Mouse (Mus musculus): Measurements from ENCODE around the gene Gm10715. TPM values are rescaled to one million over a fixed set of nuclear protein-coding genes. Genes with fewer than 3 reads are reported as not detected.
A peak's percentile ranks its signal among the peaks of the same experiment; 100 is the strongest.
"Not testable (repeated sequence)": the region's sequence is repeated elsewhere in the genome, so short reads cannot be mapped to it uniquely, and the experiment has no call there.

Gene Gm10715
- polyA plus RNA-seq, 1 experiment from 2014 or later = not detected

- DNase-seq (ENCODE audit: low spot score); H3K4me1 ChIP-seq (ENCODE audit: control insufficient read depth, insufficient read depth, low read length); H3K4me3 ChIP-seq (ENCODE audit: low read depth, low read length); H3K36me3 ChIP-seq (ENCODE audit: control insufficient read depth, insufficient read depth, low read length); H3K27ac ChIP-seq (replicated peaks; ENCODE audit: low read depth, low read length); H3K27me3 ChIP-seq (ENCODE audit: control insufficient read depth, insufficient read depth, low read length); H3K4me2 ChIP-seq (ENCODE audit: low read depth, severe bottlenecking); H3K9ac ChIP-seq (ENCODE audit: low read length); H3K9me3 ChIP-seq (ENCODE audit: control insufficient read depth, low read length); ATAC-seq (ENCODE audit: insufficient number of reproducible peaks, low FRiP score, low TSS enrichment, low read depth): not testable (repeated sequence)
- 65% methylated on average over 12 of the region's 16 CpGs for WGBS
Observed at GRCm38 (mm10) chr9:3029276-3030000, 7.2 kb upstream of the Gm10715 start.

- WGBS = 69% methylated on average over 2 of the region's 10 CpGs
- not testable (repeated sequence) for H3K36me3 ChIP-seq (ENCODE audit: control insufficient read depth, insufficient read depth, low read length); H3K4me1 ChIP-seq (ENCODE audit: control insufficient read depth, insufficient read depth, low read length); H3K27me3 ChIP-seq (ENCODE audit: control insufficient read depth, insufficient read depth, low read length); H3K4me3 ChIP-seq (ENCODE audit: low read depth, low read length); H3K27ac ChIP-seq (replicated peaks; ENCODE audit: low read depth, low read length); ATAC-seq (ENCODE audit: insufficient number of reproducible peaks, low FRiP score, low TSS enrichment, low read depth); H3K9me3 ChIP-seq (ENCODE audit: control insufficient read depth, low read length); H3K4me2 ChIP-seq (ENCODE audit: low read depth, severe bottlenecking); H3K9ac ChIP-seq (ENCODE audit: low read length)
- peak; percentile 83 for DNase-seq (ENCODE audit: low spot score)
Observed at GRCm38 (mm10) chr9:3030677-3031318, 5.9 kb upstream of the Gm10715 start.

- not testable (repeated sequence) for H3K9ac ChIP-seq (ENCODE audit: low read length); H3K4me1 ChIP-seq (ENCODE audit: control insufficient read depth, insufficient read depth, low read length); H3K9me3 ChIP-seq (ENCODE audit: control insufficient read depth, low read length); H3K4me2 ChIP-seq (ENCODE audit: low read depth, severe bottlenecking); H3K27ac ChIP-seq (replicated peaks; ENCODE audit: low read depth, low read length); ATAC-seq (ENCODE audit: insufficient number of reproducible peaks, low FRiP score, low TSS enrichment, low read depth); H3K4me3 ChIP-seq (ENCODE audit: low read depth, low read length); DNase-seq (ENCODE audit: low spot score); H3K27me3 ChIP-seq (ENCODE audit: control insufficient read depth, insufficient read depth, low read length); H3K36me3 ChIP-seq (ENCODE audit: control insufficient read depth, insufficient read depth, low read length)
- no CpG with 5 or more reads among the region's 8 CpGs for WGBS
Observed at GRCm38 (mm10) chr9:3034299-3034698, 2.4 kb upstream of the Gm10715 start, which contains the start of gene Gm17535. Gene Gm17535 (plus strand): TSS chr9:3034599.

GRCm38 (mm10) chr9:3038161-3038560 is 1.5 kb downstream of the Gm10715 start:
- H3K4me1 ChIP-seq (ENCODE audit: control insufficient read depth, insufficient read depth, low read length); H3K27me3 ChIP-seq (ENCODE audit: control insufficient read depth, insufficient read depth, low read length); H3K9ac ChIP-seq (ENCODE audit: low read length); H3K4me2 ChIP-seq (ENCODE audit: low read depth, severe bottlenecking); H3K4me3 ChIP-seq (ENCODE audit: low read depth, low read length); H3K27ac ChIP-seq (replicated peaks; ENCODE audit: low read depth, low read length); DNase-seq (ENCODE audit: low spot score); ATAC-seq (ENCODE audit: insufficient number of reproducible peaks, low FRiP score, low TSS enrichment, low read depth); H3K36me3 ChIP-seq (ENCODE audit: control insufficient read depth, insufficient read depth, low read length); H3K9me3 ChIP-seq (ENCODE audit: control insufficient read depth, low read length): not testable (repeated sequence)
- 68% methylated on average over 4 of the region's 4 CpGs for WGBS

Small RNAs within 50 kb of the gene (microRNA-seq; reads per million reads assigned to microRNA genes)
- gene Mir101c = not detected

Other genes with a start within 250 kb of the Gm10715 start
- gene Gm10722, start 36.0 kb upstream of the Gm10715 start, polyA plus RNA-seq (2014; fragmentation: Nextera tagmentation; extraction: Ambion mirVana) = not detected in 2 replicates
- not detected in 2 replicates for gene Gm11168, start 33.5 kb upstream of the Gm10715 start, polyA plus RNA-seq (2014; fragmentation: Nextera tagmentation; extraction: Ambion mirVana)
- not detected in 2 replicates for gene Gm10721, start 23.7 kb upstream of the Gm10715 start, polyA plus RNA-seq (2014; fragmentation: Nextera tagmentation; extraction: Ambion mirVana)
- gene Gm10720, start 21.2 kb upstream of the Gm10715 start, polyA plus RNA-seq (2014; fragmentation: Nextera tagmentation; extraction: Ambion mirVana) = not detected in 2 replicates
- gene Gm10719, start 19.5 kb upstream of the Gm10715 start, polyA plus RNA-seq (2014; fragmentation: Nextera tagmentation; extraction: Ambion mirVana) = not detected in 2 replicates
- gene Gm10718, start 13.3 kb upstream of the Gm10715 start, polyA plus RNA-seq (2014; fragmentation: Nextera tagmentation; extraction: Ambion mirVana) = not detected in 2 replicates
- not detected in 2 replicates for gene Gm10717, start 11.5 kb upstream of the Gm10715 start, polyA plus RNA-seq (2014; fragmentation: Nextera tagmentation; extraction: Ambion mirVana)
- not detected in 2 replicates for gene Gm17535, start 2.3 kb upstream of the Gm10715 start, polyA plus RNA-seq (2014; fragmentation: Nextera tagmentation; extraction: Ambion mirVana)

Data from limb, embryonic 11.5 days (tissue).